Mouse (Mus musculus) liver, adult 10 weeks (tissue): ENCODE data around the gene Rimklb. TPM values are rescaled to one million over a fixed set of nuclear protein-coding genes. Genes with fewer than 3 reads are reported as not detected.

Source experiments
- polyA plus RNA-seq: library from polyadenylated mRNA; stranded (reverse); fragments of 350-450 nt; fragmentation: Illumina TruSeq; extraction: RNeasy Lipid Tissue Mini Kit (QIAGEN cat#74804); gene quantifications from one replicate; pipeline ENCODE4 v1.2.3, GENCODE M21; 2014; ENCODE audit warnings: low read depth, low replicate concordance

Gene Rimklb
- not detected for polyA plus RNA-seq

GRCm38 (mm10) chr6:122498661-122499060 lies at the start of gene Rimklb:
Gene Rimklb, minus strand, starts transcription at chr6:122498761.

DNA sequence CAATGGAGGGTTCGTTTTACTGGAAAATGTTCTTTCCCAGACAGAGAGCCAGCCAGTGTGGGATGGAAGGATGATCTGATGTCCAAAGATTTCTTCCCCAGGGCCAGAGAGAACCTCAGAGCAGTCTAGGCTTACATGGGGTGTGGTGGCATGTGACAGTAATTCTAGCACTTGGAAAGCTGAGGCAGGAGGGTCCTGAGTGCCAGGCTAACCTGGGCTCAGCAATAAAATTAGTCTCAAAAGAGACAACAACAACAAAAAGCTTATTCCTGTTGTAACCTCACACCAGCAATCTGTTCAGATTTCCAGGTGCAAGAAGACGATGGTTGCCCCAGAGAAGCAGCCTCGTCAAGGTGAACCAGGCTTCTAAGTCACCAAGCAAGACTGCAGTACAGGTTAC lies 7.0 kb upstream of the Rimklb start, which contains the start of gene Mfap5:
TSS of gene Mfap5 (plus strand) at position 301 of the 400 bp plus-strand sequence.

Other genes with a start within 250 kb of the Rimklb start
- not detected for gene Klrg1, start 215.9 kb downstream of the Rimklb start, polyA plus RNA-seq
- 121 TPM for gene M6pr, start 190.0 kb downstream of the Rimklb start, polyA plus RNA-seq
- gene Phc1, start 158.2 kb downstream of the Rimklb start, polyA plus RNA-seq = 0.53 TPM
- gene Mfap5, start 7.1 kb upstream of the Rimklb start, polyA plus RNA-seq = 0.87 TPM
- gene Aicda, start 55.0 kb upstream of the Rimklb start, polyA plus RNA-seq = not detected
- 18.2 TPM for gene Apobec1, start 103.7 kb upstream of the Rimklb start, polyA plus RNA-seq
- gene Gdf3, start 111.3 kb upstream of the Rimklb start, polyA plus RNA-seq = not detected
- not detected for gene Dppa3, start 127.6 kb upstream of the Rimklb start, polyA plus RNA-seq
- gene Nanog, start 208.7 kb upstream of the Rimklb start, polyA plus RNA-seq = not detected